Mouse (Mus musculus) heart, embryonic 14.5 days (tissue): Measurements from ENCODE around the gene Itgb1bp1. TPM values are rescaled to one million over a fixed set of nuclear protein-coding genes. Genes with fewer than 3 reads are reported as not detected.

Source experiments
- ATAC-seq: fragments of 200-750 bp; cut with Nextera tagmentation; 2 replicates; pipeline ENCODE4 v1.8.0; 2017; ENCODE audit warnings: low read depth, moderate TSS enrichment; ENCODE audit not compliant: insufficient number of reproducible peaks, insufficient read depth, low FRiP score
- H3K27ac ChIP-seq, 2 experiments: fragments of 200-500 bp in 1 of 2; fragments of 300-500 bp in 1 of 2; sonication (generic) in 1 of 2; replicated peaks in 1 of 2; 2 replicates each; pipeline ENCODE4 v1.5.1; 2012 to 2014; ENCODE audit warnings: low read depth in 2 of 2, low read length in 2 of 2, control low read depth in 1 of 2, mild to moderate bottlenecking in 1 of 2, mixed read lengths in 1 of 2; ENCODE audit not compliant: control insufficient read depth in 1 of 2, insufficient read depth in 1 of 2
- H3K27me3 ChIP-seq: fragments of 300-500 bp; sonication (generic); 2 replicates; pipeline ENCODE4 v1.6.1; 2014; ENCODE audit warnings: mild to moderate bottlenecking, low read length, control low read depth; ENCODE audit not compliant: control insufficient read depth, insufficient read depth
- H3K36me3 ChIP-seq: fragments of 300-500 bp; sonication (generic); 2 replicates; pipeline ENCODE4 v1.6.1; 2014; ENCODE audit warnings: mild to moderate bottlenecking, control low read depth, low read length, mixed read lengths; ENCODE audit not compliant: control insufficient read depth, insufficient read depth
- H3K4me1 ChIP-seq, 2 experiments: fragments of 200-500 bp in 1 of 2; fragments of 300-500 bp in 1 of 2; sonication (generic) in 1 of 2; 2 replicates each; pipeline ENCODE4 v1.6.1; 2012 to 2014; ENCODE audit warnings: low read length in 2 of 2, control low read depth in 1 of 2, mixed read lengths in 1 of 2; ENCODE audit not compliant: control insufficient read depth in 2 of 2, insufficient read depth in 2 of 2
- H3K4me2 ChIP-seq: fragments of 300-500 bp; sonication (generic); 2 replicates; pipeline ENCODE4 v1.6.1; 2014; ENCODE audit warnings: mild to moderate bottlenecking, low read length
- H3K4me3 ChIP-seq, 2 experiments: fragments of 200-500 bp in 1 of 2; fragments of 300-500 bp in 1 of 2; sonication (generic) in 1 of 2; 2 replicates each; pipeline ENCODE4 v1.5.1; 2012 to 2014; ENCODE audit warnings: low read length in 2 of 2, mild to moderate bottlenecking in 2 of 2, control low read depth in 1 of 2, low read depth in 1 of 2, moderate library complexity in 1 of 2; ENCODE audit not compliant: control insufficient read depth in 1 of 2, insufficient read depth in 1 of 2
- H3K9ac ChIP-seq: fragments of 300-500 bp; sonication (generic); 2 replicates; pipeline ENCODE4 v1.6.1; 2014; ENCODE audit warnings: mild to moderate bottlenecking, low read length
- H3K9me3 ChIP-seq: fragments of 300-500 bp; sonication (generic); 2 replicates; pipeline ENCODE4 v1.6.1; 2016; ENCODE audit warnings: low read length, control low read depth; ENCODE audit not compliant: control insufficient read depth
- WGBS: fragments of 180-500 bp; shearing (Covaris S2); extraction: QIAGEN DNeasy Blood & Tissue Kit; methylation state at CpG from one replicate; pipeline ENCODE4 v1.1.7; 2014; 5-methylcytosine and 5-hydroxymethylcytosine counted together
- polyA plus RNA-seq: library from polyadenylated mRNA; unstranded; fragments of >200 nt; fragmentation: Nextera tagmentation; extraction: Ambion mirVana; gene quantifications from 2 replicates; pipeline ENCODE4 v1.2.1, GENCODE M21; 2014

The Itgb1bp1 gene
- 39.5 and 40.0 TPM in 2 replicates for polyA plus RNA-seq

DNA sequence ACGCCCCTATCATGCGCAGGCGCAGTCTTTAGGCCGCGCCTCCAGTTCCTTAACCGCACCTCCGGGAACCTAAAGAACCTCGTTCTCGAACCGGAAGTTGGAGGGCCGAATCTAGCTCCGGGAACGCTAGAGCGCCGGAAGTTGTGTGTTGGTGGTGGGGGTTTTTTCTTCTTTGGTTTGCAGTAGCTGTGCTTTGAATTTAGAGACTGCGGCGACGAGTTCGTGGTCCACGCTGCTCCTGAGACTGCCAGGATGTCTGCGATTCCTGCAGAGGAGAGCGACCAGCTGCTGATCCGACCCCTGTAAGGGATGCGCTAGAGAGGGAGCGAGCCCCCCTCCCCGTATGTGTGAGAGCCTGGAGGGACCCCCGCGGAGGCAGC, at the start of gene Itgb1bp1:
Itgb1bp1 (minus strand) TSS at position 42 of the 380 bp plus-strand sequence.
- Histone ChIP-seq H3K27ac (peak within 1 kb of the TSS; percentile 86 to 90), H3K4me1 (peaks cover 8 to 18% of the 10 kb centered on the region in 2 experiments), H3K4me2 (peak within 1 kb of the TSS; percentile 94), H3K9me3 (no peaks in the 10 kb centered on the region), H3K4me3 (peak within 1 kb of the TSS; percentile 93), H3K9ac (peak within 1 kb of the TSS; percentile 97), H3K36me3 (peaks cover 14% of the 10 kb centered on the region), H3K27me3 (no peaks in the 10 kb centered on the region)
- ATAC-seq = peak; percentile 93
- WGBS = 0% methylated on average over 28 of the region's 28 CpGs

DNA sequence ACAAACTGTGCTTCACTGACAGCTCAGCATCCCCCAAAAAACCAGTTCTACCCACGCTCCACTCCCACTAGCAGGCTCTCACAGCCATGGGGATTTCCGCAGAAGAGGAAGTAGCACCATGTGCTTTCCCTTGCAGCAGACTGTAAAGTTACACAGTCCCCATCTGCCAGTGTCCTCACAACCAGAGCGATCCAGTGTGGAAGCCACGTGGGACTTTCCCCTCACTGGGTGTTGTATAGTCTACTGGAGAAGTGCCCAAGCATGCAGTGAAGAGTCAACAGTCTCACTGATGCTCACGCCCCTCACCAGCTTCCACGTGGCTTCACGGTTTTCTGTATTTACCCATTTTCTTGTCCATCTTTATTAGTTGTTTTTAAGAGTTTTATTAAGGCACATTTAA, 49.8 kb upstream of the Itgb1bp1 start:
- WGBS = 83% methylated on average over 7 of the region's 7 CpGs
- H3K4me1 ChIP-seq = no peaks in the 10 kb centered on the region; a peak in 1 of 4 replicates
- H3K9ac ChIP-seq = no peak overlapping the region
- no peak for ATAC-seq
- H3K27ac ChIP-seq = no peak overlapping the region
- no peaks in the 10 kb centered on the region for H3K9me3 ChIP-seq
- H3K4me3 ChIP-seq = no peak overlapping the region
- no peak overlapping the region for H3K4me2 ChIP-seq
- H3K36me3 ChIP-seq = peaks cover 89% of the 10 kb centered on the region
- no peaks in the 10 kb centered on the region for H3K27me3 ChIP-seq

DNA sequence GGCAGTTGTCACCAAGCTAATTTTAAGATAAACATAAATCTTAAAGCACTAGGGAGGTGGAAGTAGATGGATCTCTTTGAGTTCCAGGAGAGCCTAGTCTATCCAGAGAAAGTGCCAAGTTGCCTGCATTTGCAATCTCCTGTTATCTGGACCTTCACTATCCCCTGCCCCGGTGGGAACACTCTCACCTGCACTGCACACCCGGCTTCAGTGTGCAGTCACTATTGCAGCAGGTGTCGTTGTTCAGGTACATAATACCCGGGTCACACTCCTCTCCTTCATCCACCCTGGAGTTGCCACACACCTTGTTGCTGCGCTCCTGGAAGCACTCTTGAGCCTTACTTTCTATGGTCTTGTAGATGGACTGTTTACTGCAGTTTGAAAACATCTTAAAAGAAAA, 47.7 kb upstream of the Itgb1bp1 start:
- Histone ChIP-seq H3K4me2 (no peak overlapping the region), H3K36me3 (peaks cover 85% of the 10 kb centered on the region), H3K9me3 (no peaks in the 10 kb centered on the region), H3K4me1 (peaks cover 8 to 9% of the 10 kb centered on the region in 2 experiments; a peak in 3 of 4 replicates), H3K27ac (no peak overlapping the region), H3K9ac (no peak overlapping the region), H3K4me3 (no peak overlapping the region), H3K27me3 (no peaks in the 10 kb centered on the region)
- WGBS = 84% methylated on average over 5 of the region's 5 CpGs
- ATAC-seq = no peak

DNA sequence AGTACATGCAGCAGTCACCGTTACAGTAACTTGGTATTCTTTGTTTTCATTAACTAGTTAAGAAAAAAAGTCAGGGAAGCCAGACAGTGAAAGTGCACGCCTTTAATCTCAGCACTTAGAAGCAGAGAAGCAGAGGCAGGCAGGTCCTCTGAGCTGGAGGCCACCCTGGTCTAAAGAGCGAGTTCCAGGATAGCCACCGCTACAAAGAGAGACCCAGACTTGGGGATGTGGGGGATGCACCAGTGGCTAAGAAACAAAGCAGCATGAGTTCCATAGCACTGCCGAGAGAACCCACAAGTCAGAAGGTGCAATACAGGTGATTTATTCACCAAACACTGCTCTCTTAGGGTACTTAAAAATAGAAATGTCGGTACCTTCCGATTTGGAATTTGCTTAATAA, 46.9 kb upstream of the Itgb1bp1 start:
- H3K27ac ChIP-seq = no peak overlapping the region
- H3K4me2 ChIP-seq = no peak overlapping the region
- no peaks in the 10 kb centered on the region for H3K27me3 ChIP-seq
- H3K36me3 ChIP-seq = peaks cover 87% of the 10 kb centered on the region
- H3K4me1 ChIP-seq = peaks cover 8 to 9% of the 10 kb centered on the region in 2 experiments; a peak in 3 of 4 replicates
- ATAC-seq = no peak
- 90% methylated on average over 7 of the region's 7 CpGs for WGBS
- H3K4me3 ChIP-seq = no peak overlapping the region
- no peaks in the 10 kb centered on the region for H3K9me3 ChIP-seq
- no peak overlapping the region for H3K9ac ChIP-seq

DNA sequence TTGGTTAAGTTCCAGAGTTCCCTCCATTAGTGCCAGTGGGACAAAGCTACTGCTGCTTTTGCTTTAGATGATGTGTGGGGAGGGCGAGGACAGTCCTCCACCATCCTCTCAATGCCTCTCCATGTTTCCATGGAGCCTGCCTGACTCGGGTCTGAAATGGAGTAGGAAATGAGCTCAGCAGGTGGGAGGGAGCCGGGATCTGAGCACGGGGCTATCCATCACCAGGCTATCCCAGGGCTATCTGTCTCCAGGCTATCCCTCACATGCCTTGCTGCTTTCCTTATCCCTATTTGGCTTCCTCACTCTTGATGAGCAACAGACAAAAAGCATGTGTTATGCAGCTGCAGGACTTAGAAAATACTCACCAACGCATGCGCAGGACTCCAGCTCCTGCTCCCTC, 45.6 kb upstream of the Itgb1bp1 start:
- 82% methylated on average over 6 of the region's 6 CpGs for WGBS

DNA sequence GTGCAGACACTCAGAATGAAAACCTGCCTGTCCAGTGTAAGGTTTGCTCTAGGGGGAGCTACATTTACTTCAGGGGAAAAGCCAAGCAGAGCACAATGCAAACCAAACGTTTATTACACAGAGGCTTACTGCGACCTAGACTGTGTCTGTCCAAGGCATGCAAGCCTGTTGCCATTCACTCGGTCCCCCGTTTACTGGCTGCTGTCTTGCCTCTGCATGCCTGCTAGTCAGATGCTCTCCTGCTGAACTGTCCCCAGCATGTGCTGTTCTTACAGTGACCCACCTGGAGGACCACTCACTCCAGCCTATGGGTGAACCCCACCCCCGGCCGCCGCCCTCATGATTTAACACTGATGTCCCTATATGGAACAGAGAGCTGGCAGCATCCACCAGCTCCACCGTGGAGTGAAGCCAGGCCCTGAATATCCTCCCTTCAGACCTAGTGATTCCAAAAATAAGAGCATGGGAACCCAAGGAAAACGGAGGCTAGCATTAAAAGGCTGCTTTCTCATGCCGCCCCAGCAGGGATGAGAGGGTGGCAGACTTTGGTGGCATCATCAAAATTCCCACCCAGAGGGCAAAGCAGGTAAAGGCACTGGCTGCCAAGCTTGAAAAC, 45.0 kb upstream of the Itgb1bp1 start:
- Histone ChIP-seq H3K36me3 (peaks cover 92% of the 10 kb centered on the region), H3K27me3 (no peaks in the 10 kb centered on the region), H3K4me3 (no peak overlapping the region), H3K9ac (no peak overlapping the region), H3K27ac (peak overlapping the region in 1 of 2 experiments; percentile 14; a peak in 1 of 4 replicates), H3K4me2 (no peak overlapping the region), H3K9me3 (no peaks in the 10 kb centered on the region), H3K4me1 (peaks cover 8 to 9% of the 10 kb centered on the region in 2 experiments; a peak in 3 of 4 replicates)
- ATAC-seq = no peak
- 72% methylated on average over 10 of the region's 10 CpGs for WGBS

More for the DNA sequence above, 45.6 kb upstream of the Itgb1bp1 start:
- H3K4me2 ChIP-seq = no peak overlapping the region
- H3K36me3 ChIP-seq = peaks cover 92% of the 10 kb centered on the region
- no peaks in the 10 kb centered on the region for H3K27me3 ChIP-seq
- no peak for ATAC-seq
- peaks cover 8 to 9% of the 10 kb centered on the region in 2 experiments; a peak in 3 of 4 replicates for H3K4me1 ChIP-seq
- no peak overlapping the region for H3K4me3 ChIP-seq
- no peaks in the 10 kb centered on the region for H3K9me3 ChIP-seq
- no peak overlapping the region for H3K27ac ChIP-seq
- H3K9ac ChIP-seq = no peak overlapping the region

DNA sequence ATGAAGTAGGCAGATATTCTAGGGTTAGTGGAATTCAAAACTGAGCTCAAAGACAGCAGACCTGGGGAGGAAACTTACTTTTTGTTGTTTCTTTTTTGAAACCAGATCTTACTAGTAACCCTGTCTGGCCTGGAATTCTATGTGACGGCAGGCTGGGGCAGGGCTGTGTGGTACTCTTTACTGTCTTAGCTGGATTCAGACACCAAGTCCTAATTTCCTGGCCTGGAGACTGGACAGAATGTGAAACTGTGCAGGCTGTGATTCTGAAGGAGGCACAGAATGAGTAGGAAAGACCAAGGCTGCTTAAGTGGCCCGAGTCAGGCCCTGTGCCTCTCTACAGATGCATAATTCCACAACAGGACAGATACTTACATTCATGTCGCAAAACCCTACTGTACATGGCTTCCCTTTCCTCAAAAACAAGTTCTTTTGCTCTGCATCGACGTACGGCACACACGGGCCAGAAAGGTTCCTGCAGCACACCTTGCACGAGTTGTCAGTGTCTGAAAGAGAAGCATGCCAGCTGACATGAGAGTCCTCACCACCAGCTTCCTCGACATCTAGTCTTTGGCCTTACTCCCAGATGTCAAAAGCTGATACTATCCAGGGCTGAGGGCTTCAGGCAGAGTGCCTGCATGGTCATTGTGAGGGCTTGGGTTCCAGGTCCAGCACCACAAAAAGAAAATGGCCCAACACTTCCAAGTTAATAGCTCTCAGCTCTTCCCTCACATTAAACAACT, 43.7 kb upstream of the Itgb1bp1 start:
- peaks cover 8 to 9% of the 10 kb centered on the region in 2 experiments; a peak in 3 of 4 replicates for H3K4me1 ChIP-seq
- H3K9ac ChIP-seq = no peak overlapping the region
- 69% methylated on average over 9 of the region's 9 CpGs for whole genome bisulfite sequencing
- H3K4me2 ChIP-seq = no peak overlapping the region
- H3K27ac ChIP-seq = peak overlapping the region; percentile 17 to 38
- no peak overlapping the region for H3K4me3 ChIP-seq
- no peaks in the 10 kb centered on the region for H3K27me3 ChIP-seq
- ATAC-seq = no peak
- H3K36me3 ChIP-seq = peaks cover 92% of the 10 kb centered on the region
- H3K9me3 ChIP-seq = no peaks in the 10 kb centered on the region
